Mouse (Mus musculus) neural tube, embryonic 13.5 days (tissue): ENCODE measurements around the gene Enox1. TPM values are rescaled to one million over a fixed set of nuclear protein-coding genes. Genes with fewer than 3 reads are reported as not detected.

Source experiments
- ATAC-seq: fragments of 200-750 bp; cut with Nextera tagmentation; 2 replicates; pipeline ENCODE4 v1.8.0; 2017; ENCODE audit warnings: low read depth, mild to moderate bottlenecking, moderate TSS enrichment, moderate library complexity
- H3K27ac ChIP-seq: fragments of 300-500 bp; sonication (generic); replicated peaks from 2 replicates; pipeline ENCODE4 v1.5.1; 2015; ENCODE audit warnings: moderate library complexity, mild to moderate bottlenecking, inconsistent platforms
- H3K27me3 ChIP-seq: fragments of 300-500 bp; sonication (generic); 2 replicates; pipeline ENCODE4 v1.6.1; 2015; ENCODE audit warnings: mild to moderate bottlenecking, inconsistent platforms
- H3K36me3 ChIP-seq: fragments of 300-500 bp; sonication (generic); 2 replicates; pipeline ENCODE4 v1.6.1; 2015; ENCODE audit warnings: mild to moderate bottlenecking, inconsistent platforms
- H3K4me1 ChIP-seq: fragments of 300-500 bp; sonication (generic); replicated peaks from 2 replicates; pipeline ENCODE4 v1.6.1; 2015; ENCODE audit warnings: inconsistent platforms
- H3K4me2 ChIP-seq: fragments of 300-500 bp; sonication (generic); 2 replicates; pipeline ENCODE4 v1.6.1; 2015; ENCODE audit warnings: inconsistent platforms, mild to moderate bottlenecking, moderate library complexity
- H3K4me3 ChIP-seq: fragments of 300-500 bp; sonication (generic); 2 replicates; pipeline ENCODE4 v1.5.1; 2015; ENCODE audit warnings: mild to moderate bottlenecking, inconsistent platforms
- H3K9ac ChIP-seq: fragments of 300-500 bp; sonication (generic); 2 replicates; pipeline ENCODE4 v1.6.1; 2015; ENCODE audit warnings: moderate library complexity, mild to moderate bottlenecking, inconsistent platforms
- H3K9me3 ChIP-seq: fragments of 300-500 bp; sonication (generic); 2 replicates; pipeline ENCODE4 v1.6.1; 2016; ENCODE audit warnings: inconsistent platforms
- WGBS: fragments of 180-500 bp; shearing (Covaris S2); methylation state at CpG from one replicate; pipeline ENCODE4 v1.1.7; 2015; 5-methylcytosine and 5-hydroxymethylcytosine counted together
- polyA plus RNA-seq: library from polyadenylated mRNA; unstranded; fragments of >200 nt; fragmentation: Nextera tagmentation; extraction: Ambion mirVana; gene quantifications from 2 replicates; pipeline ENCODE4 v1.2.1, GENCODE M21; 2015

Enox1 gene
- polyA plus RNA-seq, 1 experiment from 2014 or later, result 44.9 TPM

DNA sequence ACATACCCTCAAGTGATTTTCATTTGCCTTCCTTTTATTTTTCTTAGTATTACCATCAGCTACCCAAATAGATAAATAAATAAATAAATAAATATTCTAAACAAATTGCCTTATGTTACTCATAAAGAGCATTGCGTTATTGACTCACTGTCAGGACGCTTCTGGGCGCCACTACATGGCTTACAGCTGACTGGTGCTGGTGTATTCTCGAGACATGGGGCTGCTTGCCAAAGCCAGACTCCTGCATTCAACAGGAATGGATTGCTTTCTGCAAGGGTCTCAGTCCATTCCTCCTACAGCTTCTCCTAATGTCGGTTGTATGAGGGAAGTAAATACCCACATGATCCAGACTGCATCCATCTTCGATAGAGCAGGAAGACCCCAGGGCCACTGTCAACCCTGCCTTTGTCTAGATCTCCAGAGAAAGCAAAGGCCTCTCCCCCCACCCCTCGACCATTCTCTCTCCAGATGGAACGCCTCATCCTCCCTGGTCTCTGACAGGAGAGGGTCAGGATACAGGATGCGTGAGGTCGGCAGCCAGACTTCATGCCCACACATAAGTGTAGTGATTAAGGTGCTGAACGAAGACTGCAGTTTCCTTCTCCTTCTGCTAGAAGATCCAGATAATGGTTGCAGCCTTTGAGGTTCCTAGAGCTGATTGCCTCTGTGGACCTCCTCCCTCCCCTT is 318.7 kb downstream of the Enox1 start:
- ATAC-seq, result no peak
- no peaks in the 10 kb centered on the region for H3K27me3 ChIP-seq
- no peak overlapping the region for H3K4me2 ChIP-seq

GRCm38 (mm10) chr14:77477704-77478103 is 321.1 kb downstream of the Enox1 start:
- H3K27me3 ChIP-seq, result no peaks in the 10 kb centered on the region
- H3K36me3 ChIP-seq, result no peaks in the 10 kb centered on the region
- peaks cover 27% of the 10 kb centered on the region for H3K4me1 ChIP-seq
- H3K9me3 ChIP-seq, result no peaks in the 10 kb centered on the region
- H3K4me2 ChIP-seq, result no peak overlapping the region
- no peak overlapping the region for H3K9ac ChIP-seq
- ATAC-seq, result peak; percentile 28; the same call in 1 of the 2 replicates
- no peak overlapping the region for H3K4me3 ChIP-seq
- 43% methylated on average over 4 of the region's 4 CpGs for WGBS
- H3K27ac ChIP-seq, result 0 out of 2 replicates have a peak overlapping the region, but pooled peaks have one; percentile 7

More for the DNA sequence above, 318.7 kb downstream of the Enox1 start:
- Histone ChIP-seq H3K4me1 (peaks cover 36% of the 10 kb centered on the region), H3K9ac (no peak overlapping the region), H3K36me3 (no peaks in the 10 kb centered on the region), H3K9me3 (no peaks in the 10 kb centered on the region), H3K4me3 (no peak overlapping the region), H3K27ac (no peak overlapping the region)
- WGBS, result 74% methylated on average over 11 of the region's 11 CpGs

GRCm38 (mm10) chr14:77478210-77478609 is 321.6 kb downstream of the Enox1 start:
- Histone ChIP-seq H3K9me3 (no peaks in the 10 kb centered on the region), H3K27ac (0 out of 2 replicates have a peak overlapping the region, but pooled peaks have one; percentile 49), H3K9ac (no peak overlapping the region), H3K4me3 (no peak overlapping the region), H3K36me3 (no peaks in the 10 kb centered on the region), H3K4me1 (peaks cover 27% of the 10 kb centered on the region), H3K27me3 (no peaks in the 10 kb centered on the region), H3K4me2 (no peak overlapping the region)
- WGBS, result 31% methylated on average over 7 of the region's 7 CpGs
- ATAC-seq, result peak; percentile 68

DNA sequence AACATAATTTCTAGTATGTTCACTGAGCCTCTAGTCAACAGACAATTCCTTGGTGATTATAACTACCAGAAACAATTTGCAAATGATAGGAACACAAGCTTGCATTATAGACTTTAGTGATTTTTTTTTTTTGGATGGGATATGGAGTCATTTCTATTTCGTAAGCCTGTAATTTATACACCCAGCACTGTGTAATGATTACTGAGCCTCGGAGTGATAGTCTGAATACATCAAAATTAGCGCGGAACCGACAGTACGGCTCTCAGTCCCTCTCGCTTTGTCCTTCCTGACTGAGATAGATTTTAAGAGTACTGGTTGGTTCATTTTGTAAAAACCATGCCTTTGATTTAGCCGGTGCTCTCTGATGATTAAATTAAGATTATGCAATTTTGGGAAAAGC is 322.1 kb downstream of the Enox1 start:
- Histone ChIP-seq H3K27me3 (no peaks in the 10 kb centered on the region), H3K4me1 (peaks cover 26% of the 10 kb centered on the region), H3K36me3 (no peaks in the 10 kb centered on the region), H3K4me2 (no peak overlapping the region), H3K9me3 (no peaks in the 10 kb centered on the region), H3K4me3 (no peak overlapping the region), H3K9ac (no peak overlapping the region), H3K27ac (no peak overlapping the region)
- no peak for ATAC-seq
- 55% methylated on average over 8 of the region's 8 CpGs for WGBS

DNA sequence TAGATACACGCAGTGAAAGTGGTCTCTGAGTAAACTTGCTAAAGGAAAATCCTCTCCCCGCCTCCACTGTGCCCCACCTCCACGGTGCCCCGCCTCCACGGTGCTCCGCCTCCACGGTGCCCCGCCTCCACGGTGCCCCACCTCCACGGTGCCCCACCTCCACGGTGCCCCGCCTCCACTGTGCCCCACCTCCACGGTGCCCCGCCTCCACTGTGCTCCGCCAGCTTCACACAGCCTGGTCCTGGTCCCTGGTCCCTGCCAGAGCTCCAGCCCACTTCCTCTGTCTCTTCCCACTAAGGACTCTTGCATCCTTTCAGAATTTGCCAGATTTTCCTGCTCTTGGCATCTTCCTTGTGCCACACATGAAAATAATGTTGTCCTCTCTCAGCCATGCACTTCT is 326.5 kb downstream of the Enox1 start:
- Histone ChIP-seq H3K4me1 (peaks cover 28% of the 10 kb centered on the region), H3K9ac (no peak overlapping the region), H3K36me3 (no peaks in the 10 kb centered on the region), H3K27ac (no peak overlapping the region), H3K9me3 (no peaks in the 10 kb centered on the region), H3K4me3 (no peak overlapping the region), H3K27me3 (no peaks in the 10 kb centered on the region), H3K4me2 (no peak overlapping the region)
- ATAC-seq, result no peak
- 43% methylated on average over 15 of the region's 15 CpGs for WGBS

DNA sequence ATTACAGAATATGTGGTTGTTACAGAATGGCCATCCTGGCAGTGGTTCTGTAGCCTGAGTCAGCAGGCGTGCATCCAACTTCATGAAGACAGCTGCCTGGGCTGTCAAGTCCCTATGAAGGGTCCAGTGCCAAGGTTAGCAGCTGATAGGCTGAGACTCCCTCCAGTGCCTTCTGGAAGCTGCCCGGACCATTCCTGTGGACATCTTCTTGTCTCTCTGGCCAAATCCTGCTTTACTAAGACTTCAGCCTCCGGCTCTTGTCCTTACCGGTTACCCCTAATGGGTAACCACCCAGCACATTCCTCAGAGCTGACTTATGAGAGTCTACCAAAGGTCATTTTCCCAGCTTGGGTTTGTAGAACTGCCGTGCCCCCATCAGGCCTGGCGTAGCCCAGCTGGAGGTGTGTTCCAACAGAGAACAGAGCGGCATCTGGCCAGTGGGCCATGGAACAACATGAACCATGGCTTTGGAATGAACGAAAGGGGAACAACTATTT is 328.4 kb downstream of the Enox1 start:
- Histone ChIP-seq H3K4me3 (no peak overlapping the region), H3K9me3 (no peaks in the 10 kb centered on the region), H3K27me3 (no peaks in the 10 kb centered on the region), H3K36me3 (no peaks in the 10 kb centered on the region), H3K4me1 (peaks cover 21% of the 10 kb centered on the region), H3K4me2 (no peak overlapping the region), H3K27ac (0 out of 2 replicates have a peak overlapping the region, but pooled peaks have one; percentile 2), H3K9ac (no peak overlapping the region)
- 86% methylated on average over 8 of the region's 8 CpGs for WGBS
- no peak for ATAC-seq

DNA sequence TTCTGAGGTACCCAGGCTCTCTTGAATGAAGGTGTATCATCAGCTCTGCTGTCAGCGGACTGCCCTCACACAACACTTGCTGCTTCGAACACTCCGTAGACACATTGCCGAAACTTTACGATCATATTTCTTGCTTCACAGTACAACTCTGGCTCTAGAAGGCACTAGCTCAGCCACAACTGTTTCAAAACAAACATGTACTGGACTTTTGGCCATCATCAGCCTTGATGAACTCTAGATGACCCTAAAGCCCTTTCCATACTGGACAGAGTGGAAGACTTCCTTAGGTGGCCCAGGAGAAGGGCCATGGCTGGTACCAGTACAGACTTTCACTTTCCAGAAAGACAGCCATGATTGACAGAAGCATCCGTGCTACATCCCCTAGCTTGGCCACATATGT is 334.1 kb downstream of the Enox1 start:
- Histone ChIP-seq H3K27me3 (no peaks in the 10 kb centered on the region), H3K4me1 (peaks cover 17% of the 10 kb centered on the region; the same call in 1 of the 2 replicates), H3K27ac (no peak overlapping the region), H3K36me3 (no peaks in the 10 kb centered on the region), H3K4me3 (no peak overlapping the region), H3K9ac (no peak overlapping the region), H3K9me3 (no peaks in the 10 kb centered on the region), H3K4me2 (no peak overlapping the region)
- ATAC-seq, result no peak
- WGBS, result 98% methylated on average over 6 of the region's 6 CpGs

DNA sequence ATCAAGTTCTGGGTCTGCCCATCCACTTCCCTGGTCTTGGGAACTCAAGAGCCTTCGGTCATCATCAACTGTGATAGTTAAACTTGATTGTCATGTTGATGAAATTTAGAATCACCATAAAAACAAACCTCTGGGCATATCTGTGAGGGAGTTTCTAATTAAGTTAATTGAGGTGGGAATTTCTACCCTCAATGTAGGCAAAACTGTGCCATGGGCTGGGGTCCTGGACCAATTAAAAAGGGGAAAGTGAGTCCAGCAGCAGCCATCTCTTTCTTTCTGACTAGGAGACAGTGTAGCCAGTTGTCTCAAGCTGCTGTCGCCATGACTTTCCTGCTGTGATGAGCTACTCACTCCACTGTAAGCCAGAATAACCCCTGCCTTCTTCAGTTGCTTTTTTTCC is 335.2 kb downstream of the Enox1 start:
- no peaks in the 10 kb centered on the region for H3K36me3 ChIP-seq
- ATAC-seq, result no peak
- peaks cover 11% of the 10 kb centered on the region; the same call in 1 of the 2 replicates for H3K4me1 ChIP-seq
- H3K9me3 ChIP-seq, result no peaks in the 10 kb centered on the region
- no peak overlapping the region for H3K4me3 ChIP-seq
- no peak overlapping the region for H3K27ac ChIP-seq
- 82% methylated on average over 2 of the region's 2 CpGs for WGBS
- H3K27me3 ChIP-seq, result no peaks in the 10 kb centered on the region
- H3K9ac ChIP-seq, result no peak overlapping the region
- H3K4me2 ChIP-seq, result no peak overlapping the region

DNA sequence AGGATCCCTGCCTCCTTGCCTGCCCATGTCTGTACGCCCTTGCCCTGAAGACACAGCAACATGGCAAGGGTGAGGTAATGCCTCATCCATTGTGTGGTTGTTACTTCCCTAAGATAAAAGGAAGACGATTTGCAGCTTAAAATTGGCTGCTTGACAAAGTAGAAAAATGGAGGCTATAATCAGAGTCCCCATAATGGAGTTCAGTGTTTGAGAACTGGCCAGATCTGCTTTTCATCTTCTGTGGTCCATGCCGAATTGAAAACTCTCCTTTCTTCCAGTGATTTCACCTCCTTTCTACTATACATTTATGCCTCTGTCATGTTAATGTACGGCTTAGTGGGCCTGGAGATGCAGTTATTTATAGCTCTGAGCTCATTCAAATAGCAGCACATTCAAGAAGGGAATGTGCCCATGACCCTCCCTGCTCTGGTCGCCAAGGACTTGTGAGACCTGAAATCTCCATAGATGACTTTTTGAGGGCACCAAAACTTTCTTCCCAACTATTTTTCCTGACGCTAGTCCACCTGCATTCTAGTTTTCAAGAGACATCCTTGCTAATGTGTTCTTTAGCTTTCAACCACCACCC is 343.5 kb downstream of the Enox1 start:
- no peak overlapping the region; the same call in 1 of the 2 replicates for H3K27ac ChIP-seq
- 35% methylated on average over 6 of the region's 6 CpGs for WGBS
- H3K4me1 ChIP-seq, result peaks cover 26% of the 10 kb centered on the region
- ATAC-seq, result peak; percentile 43; the same call in 1 of the 2 replicates
- H3K4me3 ChIP-seq, result no peak overlapping the region
- H3K36me3 ChIP-seq, result no peaks in the 10 kb centered on the region
- no peaks in the 10 kb centered on the region for H3K9me3 ChIP-seq
- H3K9ac ChIP-seq, result no peak overlapping the region
- no peak overlapping the region for H3K4me2 ChIP-seq
- no peaks in the 10 kb centered on the region for H3K27me3 ChIP-seq

- WGBS, result 75% methylated on average over 12 of the region's 12 CpGs
- Histone ChIP-seq H3K9me3 (no peaks in the 10 kb centered on the region), H3K4me1 (peaks cover 20% of the 10 kb centered on the region), H3K9ac (no peak overlapping the region), H3K4me3 (no peak overlapping the region), H3K36me3 (peaks cover 10% of the 10 kb centered on the region), H3K27ac (no peak overlapping the region), H3K27me3 (no peaks in the 10 kb centered on the region), H3K4me2 (no peak overlapping the region)
- ATAC-seq, result no peak
These were observed 348.0 kb downstream of the Enox1 start for GRCm38 (mm10) chr14:77504458-77505135.

DNA sequence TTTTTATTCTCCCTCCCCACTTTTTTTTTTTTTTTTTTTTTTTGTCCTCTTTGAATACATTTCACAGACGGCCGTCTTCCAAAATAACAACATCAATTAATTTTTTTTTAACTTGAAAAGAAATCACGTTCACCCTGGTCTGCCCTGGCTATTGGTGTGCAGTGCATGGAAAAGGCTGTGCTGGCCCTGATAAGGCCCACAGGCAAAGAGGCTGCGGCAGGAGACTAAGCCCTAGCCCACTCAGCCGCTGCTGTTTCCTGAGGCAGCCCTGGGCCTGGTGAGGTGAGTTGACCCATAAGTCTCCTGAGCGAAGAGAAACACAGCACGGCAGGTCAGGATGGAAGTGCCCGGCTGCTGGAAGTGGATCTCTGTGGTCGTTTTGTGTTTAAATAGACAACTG is 349.8 kb downstream of the Enox1 start:
- no peak overlapping the region for H3K4me2 ChIP-seq
- H3K27ac ChIP-seq, result no peak overlapping the region
- no peaks in the 10 kb centered on the region for H3K9me3 ChIP-seq
- no peaks in the 10 kb centered on the region for H3K27me3 ChIP-seq
- ATAC-seq, result no peak
- 62% methylated on average over 9 of the region's 9 CpGs for WGBS
- peaks cover 10% of the 10 kb centered on the region for H3K36me3 ChIP-seq
- no peak overlapping the region for H3K4me3 ChIP-seq
- H3K4me1 ChIP-seq, result peaks cover 12% of the 10 kb centered on the region; the same call in 1 of the 2 replicates
- H3K9ac ChIP-seq, result no peak overlapping the region

- H3K4me2 ChIP-seq, result no peak overlapping the region
- H3K27me3 ChIP-seq, result no peaks in the 10 kb centered on the region
- peaks cover 10% of the 10 kb centered on the region for H3K36me3 ChIP-seq
- H3K4me1 ChIP-seq, result peaks cover 12% of the 10 kb centered on the region; the same call in 1 of the 2 replicates
- H3K27ac ChIP-seq, result no peak overlapping the region
- H3K4me3 ChIP-seq, result no peak overlapping the region
- ATAC-seq, result no peak
- H3K9me3 ChIP-seq, result no peaks in the 10 kb centered on the region
- no peak overlapping the region for H3K9ac ChIP-seq
- WGBS, result 82% methylated on average over 12 of the region's 12 CpGs
These were observed 351.5 kb downstream of the Enox1 start for GRCm38 (mm10) chr14:77508036-77508435.
